Mouse (Mus musculus): Measurements from ENCODE around the gene Ssr2. TPM values are rescaled to one million over a fixed set of nuclear protein-coding genes. Genes with fewer than 3 reads are reported as not detected.
A peak's percentile ranks its signal among the peaks of the same experiment; 100 is the strongest.
"Not testable (repeated sequence)": the region's sequence is repeated elsewhere in the genome, so short reads cannot be mapped to it uniquely, and the experiment has no call there.

The Ssr2 gene
- total RNA-seq, 2 experiments from 2014 or later, result 40.4 to 44.2 TPM

- DNase-seq (ENCODE audit: low spot score), result not testable (repeated sequence)
Measured at GRCm38 (mm10) chr3:88596547-88596946, 20.9 kb downstream of the Ssr2 start.

GRCm38 (mm10) chr3:88602466-88602865, 26.8 kb downstream of the Ssr2 start:
- DNase-seq (ENCODE audit: low spot score), result no peak

GRCm38 (mm10) chr3:88603714-88604161, 28.1 kb downstream of the Ssr2 start:
- peak; percentile 57 for DNase-seq (ENCODE audit: low spot score)

GRCm38 (mm10) chr3:88604863-88605262, 29.2 kb downstream of the Ssr2 start:
- DNase-seq (ENCODE audit: low spot score), result no peak

- not testable (repeated sequence) for DNase-seq (ENCODE audit: low spot score)
Measured at GRCm38 (mm10) chr3:88605666-88606065, 30.0 kb downstream of the Ssr2 start, which contains the start of gene Arhgef2. Gene Arhgef2 (plus strand): TSS chr3:88605966.

GRCm38 (mm10) chr3:88607065-88607757, 31.5 kb downstream of the Ssr2 start:
- DNase-seq (ENCODE audit: low spot score), result peak; percentile 93

- DNase-seq (ENCODE audit: low spot score), result no peak
Measured at GRCm38 (mm10) chr3:88607758-88608138, 32.1 kb downstream of the Ssr2 start.

- no peak for DNase-seq (ENCODE audit: low spot score)
Measured at GRCm38 (mm10) chr3:88609066-88609465, 33.4 kb downstream of the Ssr2 start.

- peak; percentile 41 for DNase-seq (ENCODE audit: low spot score)
Measured at GRCm38 (mm10) chr3:88614418-88614817, 38.7 kb downstream of the Ssr2 start.

- DNase-seq (ENCODE audit: low spot score), result no peak
Measured at GRCm38 (mm10) chr3:88615117-88615516, 39.4 kb downstream of the Ssr2 start.

- DNase-seq (ENCODE audit: low spot score), result peak; percentile 86
Measured at GRCm38 (mm10) chr3:88615902-88616391, 40.3 kb downstream of the Ssr2 start.

GRCm38 (mm10) chr3:88616951-88617500, 41.4 kb downstream of the Ssr2 start:
- DNase-seq (ENCODE audit: low spot score), result no peak

GRCm38 (mm10) chr3:88618074-88618871, 42.6 kb downstream of the Ssr2 start:
- DNase-seq (ENCODE audit: low spot score), result no peak

GRCm38 (mm10) chr3:88619113-88620097, 43.7 kb downstream of the Ssr2 start:
- peak; percentile 64 for DNase-seq (ENCODE audit: low spot score)

- DNase-seq (ENCODE audit: low spot score), result no peak
Measured at GRCm38 (mm10) chr3:88620146-88620991, 44.7 kb downstream of the Ssr2 start.

GRCm38 (mm10) chr3:88620992-88621536, 45.4 kb downstream of the Ssr2 start:
- peak; percentile 73 for DNase-seq (ENCODE audit: low spot score)

- peak; percentile 53 for DNase-seq (ENCODE audit: low spot score)
Measured at GRCm38 (mm10) chr3:88621537-88622112, 45.9 kb downstream of the Ssr2 start.

- DNase-seq (ENCODE audit: low spot score), result peak; percentile 38
Measured at GRCm38 (mm10) chr3:88622113-88622940, 46.7 kb downstream of the Ssr2 start.
